Mouse (Mus musculus) C2C12 (cell line): ENCODE data around the gene Chd1.

ENCODE experiments used
- CTCF ChIP-seq: IDR thresholded peaks from one replicate; pipeline ENCODE4 v1.5.1; 2011; ENCODE audit not compliant: control insufficient read depth, insufficient read depth, insufficient read length
- MAX ChIP-seq: IDR thresholded peaks from one replicate; pipeline ENCODE4 v1.6.1; 2011; ENCODE audit warnings: mild to moderate bottlenecking, control low read depth
- MYOG ChIP-seq: IDR thresholded peaks from one replicate; pipeline ENCODE4 v1.6.1; 2011; ENCODE audit not compliant: control insufficient read depth, insufficient read length; ENCODE audit errors: extremely low read depth
- USF1 ChIP-seq: IDR thresholded peaks from one replicate; pipeline ENCODE4 v1.6.1; 2011; ENCODE audit warnings: low read depth, mild to moderate bottlenecking, control low read depth, moderate library complexity

DNA sequence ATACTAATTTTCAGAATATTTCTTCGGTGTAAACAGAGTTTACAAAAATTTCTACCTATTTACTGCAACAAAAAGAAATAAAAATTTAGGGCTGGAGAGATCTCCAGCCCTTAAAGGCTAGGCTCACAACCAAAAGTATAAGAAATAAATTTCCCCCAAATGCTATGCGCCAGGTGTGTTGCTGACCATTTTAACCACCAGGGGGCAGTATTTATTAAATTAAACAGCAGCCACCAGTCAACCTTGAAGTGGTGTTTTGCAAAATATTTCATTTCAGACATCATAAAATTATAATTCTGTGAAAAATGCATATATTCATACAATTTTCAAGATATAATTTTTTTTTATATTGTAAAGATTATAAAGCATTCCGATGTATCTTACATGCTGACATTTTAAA lies 82.3 kb downstream of the Chd1 start:
- TF ChIP-seq CTCF (no peak), MYOG (no peak), USF1 (no peak), MAX (no peak)
